Mouse (Mus musculus): ENCODE measurements around the gene Klf15.
A peak's percentile ranks its signal among the peaks of the same experiment; 100 is the strongest.

Gene Klf15

GRCm38 (mm10) chr6:90494566-90494965 lies 32.2 kb downstream of the Klf15 start:
- no peak for DNase-seq

GRCm38 (mm10) chr6:90495282-90495912 lies 33.0 kb downstream of the Klf15 start:
- no peak for DNase-seq

- no peak for DNase-seq
Measured at GRCm38 (mm10) chr6:90496217-90496616, 33.8 kb downstream of the Klf15 start.

- no peak for DNase-seq
Measured at GRCm38 (mm10) chr6:90499509-90499908, 37.1 kb downstream of the Klf15 start.

DNA sequence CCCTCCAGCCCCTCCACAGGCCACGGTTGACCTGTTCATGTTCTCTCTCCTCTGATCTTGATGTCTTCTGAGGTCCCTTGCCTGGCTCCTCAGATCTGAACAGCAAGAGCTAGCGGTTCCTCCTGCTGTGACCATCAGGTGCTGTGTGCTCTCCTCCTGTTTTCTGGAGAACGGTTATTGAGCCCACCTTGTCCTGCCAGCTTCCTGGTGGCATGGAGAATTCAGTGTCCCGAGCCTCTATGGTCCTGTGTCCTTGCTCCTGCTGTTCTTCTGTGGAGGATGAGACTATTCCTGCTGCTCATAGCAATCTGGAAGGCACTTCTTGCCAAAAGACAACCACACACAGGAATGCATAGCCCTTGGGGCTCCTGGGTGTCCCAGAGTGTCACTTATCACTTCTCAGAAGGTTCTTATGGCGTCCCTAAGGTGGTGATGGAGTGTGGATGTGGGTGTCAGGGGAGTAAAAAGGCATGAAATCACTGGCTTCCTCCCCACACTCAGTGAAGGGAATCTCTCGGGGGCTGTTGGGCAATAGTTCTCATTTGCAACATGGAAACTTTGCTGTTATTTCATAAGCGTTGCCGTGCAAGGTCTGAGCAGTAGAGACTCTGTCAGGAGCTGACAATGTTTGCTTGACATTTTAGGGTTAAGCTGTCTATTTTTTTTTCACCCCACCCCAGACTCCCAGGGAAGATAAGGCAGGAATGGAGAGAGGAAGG lies 39.0 kb downstream of the Klf15 start:
- DNase-seq: no peak

- no peak for DNase-seq
Measured at GRCm38 (mm10) chr6:90505906-90506305, 43.5 kb downstream of the Klf15 start.

DNA sequence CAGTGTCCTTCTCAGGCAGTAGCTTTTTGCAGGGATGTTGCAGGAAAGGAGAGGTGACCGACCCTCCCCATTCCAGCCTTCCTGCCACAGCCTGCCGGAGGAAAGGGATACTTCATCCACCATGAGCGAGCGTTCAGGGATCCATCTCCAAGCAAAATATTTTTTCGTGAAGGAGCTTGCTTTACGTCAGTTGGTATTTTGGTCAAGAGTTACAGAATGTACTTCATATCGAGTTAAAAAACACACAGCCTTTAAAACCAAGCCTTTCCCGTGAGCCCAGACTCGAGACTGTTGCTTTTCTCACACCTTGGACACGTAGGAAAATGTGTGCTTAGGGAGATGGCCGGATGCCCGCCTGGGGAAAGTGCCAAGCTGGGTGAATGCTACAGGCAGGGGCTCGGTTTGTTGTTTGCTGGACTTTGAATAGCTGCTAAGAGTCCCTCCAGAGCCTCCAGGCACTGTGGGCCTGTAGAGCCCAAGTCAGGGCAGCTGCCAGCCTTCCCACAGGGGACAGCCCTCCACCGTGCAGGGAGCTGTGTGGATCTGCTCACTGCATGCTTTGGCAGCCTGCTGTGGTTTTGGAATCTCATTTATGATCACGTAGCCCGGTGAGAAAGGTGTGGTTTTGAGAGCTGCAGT lies 44.4 kb downstream of the Klf15 start:
- DNase-seq: peak; percentile 79

- no peak for DNase-seq
Measured at GRCm38 (mm10) chr6:90507443-90507842, 45.1 kb downstream of the Klf15 start.

DNA sequence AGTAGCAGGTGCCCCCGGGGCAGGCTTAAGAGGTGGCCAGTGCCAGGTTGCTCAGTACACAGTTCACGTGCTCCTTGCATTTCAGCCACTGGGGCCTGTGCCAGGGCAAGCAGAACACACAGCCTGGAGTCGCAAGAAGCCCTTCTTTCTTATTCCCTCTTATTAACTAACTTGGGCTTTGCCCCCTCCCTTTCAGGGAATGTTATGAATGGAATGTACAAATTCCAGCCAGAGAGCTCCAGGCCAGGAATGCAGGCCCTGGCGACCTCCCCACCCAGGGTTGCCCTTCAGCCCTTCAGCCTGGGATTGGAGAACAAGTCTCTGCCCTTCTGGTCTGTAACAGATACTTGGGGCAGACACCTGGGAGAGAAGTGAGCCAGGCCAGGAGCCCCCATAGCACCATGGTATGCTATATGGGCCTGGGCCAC lies 45.8 kb downstream of the Klf15 start:
- DNase-seq: peak; percentile 57

- no peak for DNase-seq
Measured at GRCm38 (mm10) chr6:90509085-90509484, 46.7 kb downstream of the Klf15 start.

GRCm38 (mm10) chr6:90512416-90512815 lies 50.0 kb downstream of the Klf15 start:
- DNase-seq: no peak

DNA sequence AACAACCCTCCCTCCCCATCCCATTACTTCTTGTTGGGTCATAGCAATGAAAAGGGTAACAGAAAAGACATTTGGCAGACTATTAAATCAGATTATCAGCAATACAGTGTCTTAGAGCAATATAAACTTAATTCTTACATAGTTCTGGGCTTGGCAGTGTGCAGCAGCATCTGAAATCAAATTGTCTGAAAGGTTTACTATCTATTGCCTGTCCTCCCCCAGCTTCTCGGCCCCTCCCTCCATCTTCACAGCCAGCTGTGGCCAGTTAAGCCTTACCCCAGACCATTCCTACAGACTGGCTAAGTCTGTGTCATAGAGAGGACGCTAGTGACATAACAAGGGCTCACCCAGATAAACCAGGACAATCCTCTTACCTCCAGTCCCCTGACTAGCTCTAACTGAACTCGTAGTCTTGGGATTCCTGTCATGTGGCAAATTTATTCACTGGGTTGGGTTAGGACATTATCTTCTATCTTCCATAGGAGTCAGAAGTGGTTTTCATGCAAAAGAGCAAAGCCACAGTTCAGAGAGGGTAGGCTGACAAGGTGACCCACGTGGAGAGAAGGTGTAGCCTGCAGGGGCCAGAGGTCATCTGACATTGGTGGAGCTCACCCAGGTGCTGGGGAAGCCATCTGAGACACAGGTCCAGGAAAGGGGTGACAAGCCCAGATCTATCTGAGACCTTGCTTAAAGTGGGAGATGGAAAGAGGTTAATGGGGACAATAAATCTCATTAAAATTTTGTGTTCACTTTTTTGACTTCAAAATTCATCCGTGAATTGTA lies 50.9 kb downstream of the Klf15 start:
- no peak for DNase-seq

- DNase-seq: no peak
Measured at GRCm38 (mm10) chr6:90514369-90514768, 52.0 kb downstream of the Klf15 start.

GRCm38 (mm10) chr6:90514883-90515405 lies 52.6 kb downstream of the Klf15 start:
- peak; percentile 79 for DNase-seq

GRCm38 (mm10) chr6:90518892-90519291 lies 56.5 kb downstream of the Klf15 start:
- no peak for DNase-seq

- DNase-seq: no peak
Measured at GRCm38 (mm10) chr6:90519375-90519774, 57.0 kb downstream of the Klf15 start.

Measured in layer of hippocampus, adult 9-11 months (tissue).